Mouse (Mus musculus) E14TG2a.4 (cell line): ENCODE results near the gene Mfsd2a.

Experiments
- CTCF ChIP-seq: conservative IDR thresholded peaks from 2 replicates; pipeline ENCODE4 v1.5.1; 2014; ENCODE audit warnings: low read length
- NANOG ChIP-seq: IDR thresholded peaks from 2 replicates; pipeline ENCODE4 v1.6.1; 2014; ENCODE audit warnings: borderline replicate concordance, low read length, mixed read lengths
- POU5F1 ChIP-seq: IDR thresholded peaks from 2 replicates; pipeline ENCODE4 v1.6.1; 2014; ENCODE audit warnings: low read length, borderline replicate concordance

DNA sequence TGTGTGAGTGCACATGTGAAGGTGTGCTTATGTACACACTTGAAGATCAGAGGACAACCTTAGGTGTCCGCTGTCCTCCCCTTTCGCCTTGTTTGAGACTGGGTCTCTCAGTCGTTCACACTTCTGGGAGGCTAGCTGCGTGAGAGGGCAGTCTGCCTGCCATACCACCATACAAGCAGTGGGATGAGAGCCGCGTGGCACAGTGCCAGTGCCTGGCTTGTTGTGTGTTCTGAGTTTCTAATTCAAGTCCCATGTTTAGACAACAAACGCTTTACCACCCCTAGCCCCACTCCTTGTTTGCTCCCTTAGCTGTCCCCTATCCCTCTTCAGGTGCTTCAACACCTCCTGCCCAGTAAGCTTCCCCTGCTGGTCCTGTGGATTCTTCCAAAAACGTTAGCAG is 11.1 kb upstream of the Mfsd2a start:
- no peak for TF ChIP-seq CTCF
- TF ChIP-seq POU5F1, result no peak
- TF ChIP-seq NANOG, result no peak
